Mouse (Mus musculus): Measurements from ENCODE around the gene Cfap74. TPM values are rescaled to one million over a fixed set of nuclear protein-coding genes. Genes with fewer than 3 reads are reported as not detected.

Cfap74 gene
- total and polyA plus RNA-seq, 3 experiments, result 0.39 to 1.0 TPM; not detected in 1

DNA sequence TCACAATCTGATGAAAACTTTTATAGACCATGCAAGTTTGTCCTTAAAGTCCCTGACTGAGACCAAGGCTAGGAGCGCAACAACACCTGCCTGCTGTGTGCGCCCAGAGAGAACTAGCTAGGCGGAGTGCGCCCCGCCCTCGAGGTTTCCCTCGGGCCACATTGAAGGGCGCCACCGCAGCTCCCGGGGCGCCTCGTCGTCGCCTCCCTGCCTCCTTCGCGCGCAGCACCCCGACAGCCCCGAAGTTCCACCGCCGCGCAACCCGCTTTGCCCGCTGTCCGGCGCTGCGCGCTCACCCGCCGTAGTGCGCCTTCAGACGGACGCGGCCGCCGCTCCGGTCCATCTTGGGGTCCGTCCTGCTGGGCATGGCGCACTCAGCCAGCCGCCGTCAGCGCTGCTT lies 48.1 kb upstream of the Cfap74 start:
- H3K27ac ChIP-seq (ENCODE audit: control insufficient read depth, low read depth, low read length), result no peak overlapping the region
- no peak overlapping the region for H3K9ac ChIP-seq (ENCODE audit: control insufficient read depth, low read depth, low read length, poor library complexity, severe bottlenecking)
- H3K9me3 ChIP-seq (replicated peaks; ENCODE audit: insufficient read depth, low read length), result no peaks in the 10 kb centered on the region
- TF ChIP-seq MEF2A (IDR thresholded peaks at IDR 0.05; ENCODE audit: extremely low read depth, insufficient replicate concordance, low read depth, low read length, poor library complexity, severe bottlenecking), result no peak
- TF ChIP-seq POLR2A (IDR thresholded peaks at IDR 0.05; ENCODE audit: control insufficient read depth in 1 of 2, insufficient read depth in 1 of 2, low read depth in 1 of 2, low read length in 2 of 2, poor library complexity in 1 of 2), result no peak
- TF ChIP-seq MYC (IDR thresholded peaks at IDR 0.05; ENCODE audit: low read depth, low read length), result no peak
- TF ChIP-seq RAD21 (IDR thresholded peaks at IDR 0.05; ENCODE audit: low read depth, low read length), result no peak
- no peak for TF ChIP-seq CTCF (IDR thresholded peaks at IDR 0.05 in 2 of 3, conservative IDR thresholded peaks at IDR 0.05 in 1 of 3; ENCODE audit: control insufficient read depth in 1 of 3, insufficient read depth in 1 of 3, low read depth in 2 of 3, low read length in 3 of 3, poor library complexity in 1 of 3, severe bottlenecking in 1 of 3)
- TF ChIP-seq POLR2AphosphoS2 (IDR thresholded peaks at IDR 0.05; ENCODE audit: low read length), result no peak
- no peak for TF ChIP-seq GABPA (IDR thresholded peaks at IDR 0.05; ENCODE audit: low read depth, low read length)
- TF ChIP-seq MAX (IDR thresholded peaks at IDR 0.05; ENCODE audit: low read length), result no peak
- no peak for TF ChIP-seq USF2 (IDR thresholded peaks at IDR 0.05; ENCODE audit: borderline replicate concordance in 1 of 2, insufficient read depth in 1 of 2, low read depth in 1 of 2, low read length in 2 of 2)
- no peak for TF ChIP-seq BHLHE40 (IDR thresholded peaks at IDR 0.05; ENCODE audit: borderline replicate concordance, low read depth, low read length)
- TF ChIP-seq E2F4 (IDR thresholded peaks at IDR 0.05; ENCODE audit: borderline replicate concordance, low read depth, low read length), result no peak
- TF ChIP-seq UBTF (IDR thresholded peaks at IDR 0.05; ENCODE audit: borderline replicate concordance, insufficient read depth, low read depth, low read length), result no peak
- TF ChIP-seq MAFK (IDR thresholded peaks at IDR 0.05; ENCODE audit: borderline replicate concordance, low read depth, low read length), result no peak
- no peak for TF ChIP-seq HCFC1 (IDR thresholded peaks at IDR 0.05; ENCODE audit: low read depth, low read length)
- TF ChIP-seq RCOR1 (IDR thresholded peaks at IDR 0.05; ENCODE audit: low read depth, low read length), result no peak
- H3K79me2 ChIP-seq (ENCODE audit: control insufficient read depth, insufficient read depth, low read length, poor library complexity), result no peaks in the 10 kb centered on the region
- H3K27me3 ChIP-seq (ENCODE audit: control insufficient read depth in 1 of 2, insufficient read depth in 2 of 2, low read length in 2 of 2), result peaks cover 0 to 2% of the 10 kb centered on the region in 2 experiments; a peak in 1 of 4 replicates
- DNase-seq (ENCODE audit: low read depth, low spot score), result no peak
- no peaks in the 10 kb centered on the region for H3K36me3 ChIP-seq (ENCODE audit: control insufficient read depth in 1 of 2, insufficient read depth in 2 of 2, low read length in 2 of 2)
- no peaks in the 10 kb centered on the region for H3K4me1 ChIP-seq (ENCODE audit: control insufficient read depth in 1 of 2, insufficient read depth in 2 of 2, low read length in 2 of 2)
- H3K4me3 ChIP-seq (ENCODE audit: control insufficient read depth in 1 of 2, insufficient read depth in 1 of 2, low read depth in 2 of 2, low read length in 2 of 2), result no peak overlapping the region

DNA sequence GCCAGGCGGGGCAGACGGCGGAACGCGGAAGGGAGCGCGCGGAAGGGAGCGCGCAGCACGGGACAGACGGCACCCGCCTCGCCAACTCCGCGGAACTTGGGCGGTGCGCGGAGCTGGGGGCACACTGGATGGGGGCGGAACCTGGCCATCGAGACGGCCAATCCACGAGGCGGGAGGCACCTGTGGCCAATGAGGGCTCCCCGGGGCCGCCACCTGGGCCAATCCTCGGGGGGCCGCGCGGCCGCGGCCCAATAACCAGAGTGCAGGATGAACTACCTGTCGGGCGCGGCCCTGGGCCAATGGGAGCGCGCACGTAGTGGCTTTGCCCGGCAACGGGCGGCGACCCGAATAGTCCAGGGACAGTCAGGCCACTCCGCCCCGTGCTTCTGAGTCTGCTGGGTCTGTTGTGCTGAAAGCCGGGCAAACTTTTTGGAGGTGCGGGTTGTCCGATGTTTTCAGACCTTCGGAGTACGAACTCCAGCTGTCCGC lies 47.6 kb upstream of the Cfap74 start, which contains the start of gene Prkcz:
TSS of gene Prkcz (minus strand) at position 59 of the 489 bp plus-strand sequence.
- H3K36me3 ChIP-seq (ENCODE audit: control insufficient read depth in 1 of 2, insufficient read depth in 2 of 2, low read length in 2 of 2), result no peaks in the 10 kb centered on the region
- no peak for DNase-seq (ENCODE audit: low read depth, low spot score)
- H3K9ac ChIP-seq (ENCODE audit: control insufficient read depth, low read depth, low read length, poor library complexity, severe bottlenecking), result no peak within 1 kb of the TSS
- no peaks in the 10 kb centered on the region for H3K79me2 ChIP-seq (ENCODE audit: control insufficient read depth, insufficient read depth, low read length, poor library complexity)
- H3K4me3 ChIP-seq (ENCODE audit: control insufficient read depth in 1 of 2, insufficient read depth in 1 of 2, low read depth in 2 of 2, low read length in 2 of 2), result no peak within 1 kb of the TSS
- H3K9me3 ChIP-seq (replicated peaks; ENCODE audit: insufficient read depth, low read length), result no peaks in the 10 kb centered on the region
- peaks cover 0 to 6% of the 10 kb centered on the region in 2 experiments; a peak in 1 of 4 replicates for H3K27me3 ChIP-seq (ENCODE audit: control insufficient read depth in 1 of 2, insufficient read depth in 2 of 2, low read length in 2 of 2)
- no peaks in the 10 kb centered on the region for H3K4me1 ChIP-seq (ENCODE audit: control insufficient read depth in 1 of 2, insufficient read depth in 2 of 2, low read length in 2 of 2)
- H3K27ac ChIP-seq (ENCODE audit: control insufficient read depth, low read depth, low read length), result no peak within 1 kb of the TSS
- TF ChIP-seq MXI1 (IDR thresholded peaks at IDR 0.05; ENCODE audit: low read depth, low read length) (no peak), CHD1 (IDR thresholded peaks at IDR 0.05; ENCODE audit: low read depth, low read length) (no peak), MAFK (IDR thresholded peaks at IDR 0.05; ENCODE audit: borderline replicate concordance, low read depth, low read length) (no peak), JUND (IDR thresholded peaks at IDR 0.05; ENCODE audit: low read depth, low read length) (no peak), TCF12 (IDR thresholded peaks at IDR 0.05; ENCODE audit: low read depth, low read length) (no peak), NELFE (IDR thresholded peaks at IDR 0.05; ENCODE audit: low read depth, low read length) (no peak), CTCF (IDR thresholded peaks at IDR 0.05 in 2 of 3, conservative IDR thresholded peaks at IDR 0.05 in 1 of 3; ENCODE audit: control insufficient read depth in 1 of 3, insufficient read depth in 1 of 3, low read depth in 2 of 3, low read length in 3 of 3, poor library complexity in 1 of 3, severe bottlenecking in 1 of 3) (no peak), USF2 (IDR thresholded peaks at IDR 0.05; ENCODE audit: borderline replicate concordance in 1 of 2, insufficient read depth in 1 of 2, low read depth in 1 of 2, low read length in 2 of 2) (no peak), E2F4 (IDR thresholded peaks at IDR 0.05; ENCODE audit: borderline replicate concordance, low read depth, low read length) (no peak), GABPA (IDR thresholded peaks at IDR 0.05; ENCODE audit: low read depth, low read length) (no peak)
